Mouse (Mus musculus) frontal cortex, adult (tissue): ENCODE measurements around the gene Olfr95.
"Not testable (repeated sequence)": the region's sequence is repeated elsewhere in the genome, so short reads cannot be mapped to it uniquely, and the experiment has no call there.

Source experiments
- ATAC-seq: cut with Nextera tagmentation; 2 replicates; pipeline ENCODE4 v1.9.2; 2017; ENCODE audit warnings: mild to moderate bottlenecking, moderate library complexity, mixed read lengths; ENCODE audit not compliant: low TSS enrichment

Olfr95 gene

GRCm38 (mm10) chr17:37213018-37213417 is at the start of gene Olfr95:
Gene Olfr95, minus strand, starts transcription at chr17:37213118.
- no peak for ATAC-seq

GRCm38 (mm10) chr17:37250544-37250943 is 37.6 kb upstream of the Olfr95 start:
- ATAC-seq, result 0 out of 2 replicates have a peak, but pooled peaks have one; percentile 70

GRCm38 (mm10) chr17:37249460-37249859 is 36.5 kb upstream of the Olfr95 start:
- ATAC-seq, result no peak

DNA sequence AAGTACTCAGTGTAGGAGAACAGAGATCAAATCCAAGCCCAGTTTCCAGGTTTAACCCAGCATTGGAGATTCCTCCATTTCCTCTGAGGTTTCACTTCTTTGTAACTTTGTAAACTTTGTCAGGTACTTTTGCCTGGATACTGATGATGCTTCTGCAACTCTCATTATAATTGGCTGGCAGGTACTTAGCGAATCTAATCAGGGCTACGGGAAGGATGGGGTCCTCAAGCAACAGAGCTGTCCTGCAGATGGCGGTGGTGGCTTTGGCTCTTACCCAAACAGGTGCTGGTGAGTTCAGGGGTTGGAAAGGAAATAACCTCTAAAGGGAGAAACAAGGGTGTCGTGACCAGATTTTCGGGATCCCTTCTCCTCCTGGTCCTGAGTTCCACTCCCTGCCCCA is 33.8 kb upstream of the Olfr95 start:
- ATAC-seq, result peak; percentile 95

DNA sequence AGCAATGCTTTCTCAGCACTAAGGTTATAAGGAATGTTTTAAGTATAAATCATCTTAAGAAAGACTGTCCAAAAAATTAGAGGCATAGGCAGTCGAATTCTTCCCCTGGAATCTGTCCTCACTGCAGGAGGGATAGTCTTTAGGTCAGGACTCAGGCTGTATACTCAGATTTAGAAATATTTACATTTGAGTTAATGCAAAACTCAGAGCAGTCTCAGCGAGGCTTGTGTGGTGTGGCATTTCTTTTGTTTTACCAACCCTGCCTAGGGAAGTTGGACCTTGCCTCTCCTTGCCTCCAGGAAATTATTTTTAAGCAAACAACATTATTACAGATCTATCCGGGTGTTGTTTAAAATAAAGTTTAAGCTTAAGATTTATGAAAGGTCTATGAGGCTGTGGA is 29.3 kb upstream of the Olfr95 start:
- no peak for ATAC-seq

GRCm38 (mm10) chr17:37237230-37237629 is 24.3 kb upstream of the Olfr95 start, which contains the start of gene Olfr97:
Gene Olfr97, minus strand, starts transcription at chr17:37237330.
- not testable (repeated sequence) for ATAC-seq

GRCm38 (mm10) chr17:37221879-37222278 is 9.0 kb upstream of the Olfr95 start:
- ATAC-seq, result no peak

GRCm38 (mm10) chr17:37219846-37220245 is 6.9 kb upstream of the Olfr95 start, which contains the start of gene Olfr96:
Gene Olfr96, plus strand, starts transcription at chr17:37220146.
- no peak for ATAC-seq

GRCm38 (mm10) chr17:37218486-37218885 is 5.6 kb upstream of the Olfr95 start:
- ATAC-seq, result no peak

DNA sequence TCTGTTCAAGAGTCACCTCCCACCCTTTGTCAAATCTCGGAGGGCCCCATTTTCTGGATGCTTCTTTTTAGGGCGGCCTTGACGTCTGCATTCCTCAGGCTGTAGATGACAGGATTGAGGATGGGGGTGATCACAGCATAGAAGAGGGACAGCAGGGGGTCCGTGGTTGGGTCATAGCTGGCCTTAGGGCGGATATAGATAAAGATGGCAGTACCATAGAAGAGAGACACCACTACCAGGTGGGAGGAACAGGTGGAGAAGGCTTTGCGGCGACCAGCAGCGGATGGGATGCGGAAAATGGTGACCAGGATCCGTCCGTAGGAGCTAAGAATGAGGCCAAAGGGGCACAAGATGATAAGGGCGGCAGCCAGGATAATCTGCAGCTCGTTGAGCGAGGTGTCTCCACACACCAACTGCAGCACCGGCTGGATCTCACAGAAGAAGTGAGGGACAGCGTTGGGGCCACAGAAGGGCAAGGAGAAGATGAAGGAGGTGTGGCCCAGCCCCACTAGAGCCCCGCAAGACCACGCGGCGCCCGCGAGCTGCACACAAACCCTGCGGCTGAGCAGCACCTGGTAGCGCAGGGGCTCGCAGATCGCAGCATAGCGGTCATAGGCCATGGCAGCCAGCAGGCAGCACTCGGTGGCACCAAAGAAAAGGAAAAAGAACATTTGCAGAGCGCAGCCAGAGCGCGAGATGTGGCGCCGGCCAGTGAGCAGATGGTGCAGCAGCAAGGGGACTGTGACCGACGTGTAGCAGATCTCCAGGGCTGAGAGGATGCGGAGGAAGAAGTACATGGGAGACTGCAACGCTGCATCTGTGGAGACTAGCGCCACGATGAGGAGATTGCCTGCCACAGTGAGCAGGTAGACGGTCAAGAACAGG is 1.8 kb downstream of the Olfr95 start:
- peak; percentile 96 for ATAC-seq

GRCm38 (mm10) chr17:37203917-37204236 is 9.0 kb downstream of the Olfr95 start:
- ATAC-seq, result peak; percentile 47

- peak; percentile 96 for ATAC-seq
Observed at GRCm38 (mm10) chr17:37203206-37203916, 9.6 kb downstream of the Olfr95 start.

- no peak for ATAC-seq
Observed at GRCm38 (mm10) chr17:37200894-37201293, 12.0 kb downstream of the Olfr95 start, which contains the start of gene Olfr94. Gene Olfr94, minus strand, starts transcription at chr17:37200994.

DNA sequence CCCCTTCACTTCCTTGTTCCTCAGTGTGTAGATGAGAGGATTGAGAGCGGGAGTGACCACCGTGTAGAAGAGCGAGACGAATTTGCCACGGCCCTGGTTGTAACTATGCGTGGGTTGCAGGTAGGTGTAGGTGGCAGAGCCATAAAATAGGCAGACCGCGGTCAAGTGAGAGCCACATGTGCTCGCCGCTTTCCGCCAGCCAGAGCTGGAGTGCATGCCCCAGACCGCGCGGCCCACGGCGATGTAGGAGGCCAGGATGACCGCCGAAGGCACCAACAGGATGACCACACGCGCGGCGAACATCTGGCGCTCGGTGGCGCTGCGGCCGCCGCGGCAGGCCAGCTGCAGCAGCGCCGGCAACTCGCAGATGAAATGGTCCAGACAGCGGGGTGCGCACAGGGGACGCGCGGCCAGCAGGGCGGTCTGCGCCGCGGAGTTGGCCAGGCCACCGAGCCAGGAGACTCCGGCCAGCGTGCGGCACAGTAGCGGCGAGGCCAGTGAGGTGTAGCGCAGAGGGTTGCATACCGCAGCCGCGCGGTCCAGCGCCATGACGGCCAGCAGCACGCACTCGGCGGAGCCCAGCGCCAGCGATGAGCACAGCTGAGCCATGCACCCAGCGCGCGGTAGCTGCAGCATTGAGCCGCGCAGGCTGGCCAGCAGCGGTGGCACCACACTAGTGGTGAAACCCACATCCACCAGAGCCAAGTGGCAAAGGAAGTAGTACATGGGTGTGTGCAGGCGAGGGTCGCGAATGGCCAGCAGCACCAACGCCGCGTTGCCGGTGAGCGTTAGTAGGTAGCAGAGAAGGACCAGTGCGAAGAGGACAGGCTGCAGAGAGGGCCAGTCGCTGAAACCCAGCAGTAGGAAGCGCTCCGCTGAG is 15.8 kb downstream of the Olfr95 start:
- ATAC-seq, result peak; percentile 90

- ATAC-seq, result peak; percentile 87
Observed at GRCm38 (mm10) chr17:37194782-37195181, 18.1 kb downstream of the Olfr95 start.

DNA sequence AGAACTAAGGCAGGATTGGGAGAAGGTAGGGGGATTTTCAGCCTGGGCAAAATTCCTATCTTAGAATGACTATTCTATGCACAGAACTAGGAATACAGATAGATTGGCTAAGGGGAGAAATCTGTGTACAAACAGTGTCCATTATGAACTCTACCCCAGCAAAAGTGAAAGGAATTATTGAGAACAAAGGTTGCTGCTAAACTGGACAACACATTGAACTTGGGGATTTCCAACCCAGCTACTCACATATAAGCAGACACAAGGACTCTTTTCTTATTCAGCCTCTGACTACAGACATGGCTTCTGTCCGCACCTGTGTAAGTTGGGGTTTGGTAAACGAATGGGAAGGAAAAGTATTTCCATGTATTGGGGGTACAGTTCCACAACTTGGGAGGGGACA is 19.3 kb downstream of the Olfr95 start, which contains the start of gene Ubd:
Gene Ubd (plus strand): TSS at position 237 of the 400 bp plus-strand sequence.
- no peak for ATAC-seq

DNA sequence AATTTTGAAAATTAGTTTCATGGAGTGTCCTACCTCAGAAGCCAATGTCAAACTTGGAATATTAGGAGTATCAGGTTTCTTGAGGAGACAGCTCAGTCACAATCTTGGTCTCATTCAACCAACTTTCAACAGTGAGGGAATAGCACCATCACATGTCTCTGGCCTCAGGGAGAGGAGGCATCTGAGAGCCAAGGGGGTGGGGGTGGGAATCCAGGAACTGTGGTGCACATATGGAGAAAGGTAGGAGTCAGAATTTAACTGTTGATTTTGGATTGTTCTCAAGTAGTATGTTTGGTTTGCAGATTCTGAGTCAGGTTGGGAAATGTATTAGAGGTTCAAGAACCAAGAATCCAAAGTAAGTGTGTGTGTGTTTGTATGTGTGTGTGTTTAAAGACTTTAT is 19.9 kb downstream of the Olfr95 start:
- no peak for ATAC-seq

DNA sequence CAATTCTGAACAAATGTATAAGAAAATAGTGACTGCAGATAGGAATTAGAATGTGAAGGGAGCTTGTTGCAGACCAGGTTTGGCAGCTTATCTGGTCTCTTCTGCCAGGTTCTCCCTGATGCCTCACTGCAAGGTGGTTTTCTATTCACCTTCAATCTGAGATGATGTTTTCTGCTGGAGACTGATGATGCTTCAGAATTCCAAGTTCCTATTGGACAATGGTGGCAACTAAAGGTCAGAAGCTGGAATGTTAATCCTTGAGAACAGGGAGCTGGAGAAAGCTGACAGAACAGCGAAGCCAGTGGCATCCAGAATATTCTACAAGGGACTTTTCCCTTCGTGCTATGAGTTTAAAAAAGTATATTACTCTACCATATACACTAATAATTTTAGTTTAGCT is 22.2 kb downstream of the Olfr95 start:
- no peak for ATAC-seq

DNA sequence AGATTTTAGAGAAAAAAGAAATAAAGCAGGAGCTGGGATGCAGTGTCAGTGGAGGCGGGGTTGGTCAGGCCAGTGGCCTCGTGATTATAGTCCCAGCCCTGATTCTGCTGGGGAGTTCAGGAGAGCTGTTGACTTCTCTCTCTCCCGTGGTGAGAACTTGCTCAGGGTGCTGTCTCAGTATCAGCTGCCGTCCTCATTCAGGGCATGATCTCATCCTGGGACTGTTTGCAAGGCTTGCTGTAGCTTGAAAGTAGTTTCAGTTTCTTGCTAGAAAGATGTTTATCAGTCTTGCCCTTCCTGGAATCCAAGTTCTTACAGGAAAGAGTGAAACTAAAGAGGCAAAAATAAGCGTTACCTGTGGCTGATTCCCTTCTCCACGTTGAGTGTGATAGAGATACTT is 27.4 kb downstream of the Olfr95 start:
- no peak for ATAC-seq

DNA sequence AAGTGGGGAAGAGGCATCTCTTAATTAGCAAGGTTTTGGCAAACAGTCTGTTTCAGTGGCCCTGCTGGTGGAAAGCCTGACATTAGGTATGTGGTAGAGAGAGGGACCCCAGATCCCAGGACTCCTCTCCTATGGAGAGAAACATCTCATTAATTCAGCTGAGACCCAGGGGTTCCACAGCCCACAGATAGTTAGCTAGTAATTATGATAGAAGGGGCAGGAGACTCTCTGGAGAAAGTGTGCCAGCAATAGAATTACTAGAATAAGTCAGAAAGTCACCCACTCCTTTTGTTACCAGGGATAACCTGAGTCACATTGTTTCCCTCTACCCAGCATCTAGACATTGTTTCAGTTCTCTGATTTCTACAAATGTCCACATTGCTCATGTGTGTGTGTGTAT is 51.5 kb downstream of the Olfr95 start, which contains the start of gene Olfr93:
Gene Olfr93 (minus strand): TSS at position 101 of the 400 bp plus-strand sequence.
- no peak for ATAC-seq
